Mouse (Mus musculus): Measurements from ENCODE around the gene Yeats2.

Gene Yeats2

GRCm38 (mm10) chr16:20280238-20280637 is 139.4 kb downstream of the Yeats2 start:
- no peak for DNase-seq (ENCODE audit: low spot score in 2 of 2)

Measured in left cerebral cortex, adult 9 months (tissue).